Mouse (Mus musculus) stomach, embryonic 14.5 days (tissue): ENCODE measurements around the gene Rcc2. TPM values are rescaled to one million over a fixed set of nuclear protein-coding genes. Genes with fewer than 3 reads are reported as not detected.

Experiments used
- ATAC-seq: fragments of 200-750 bp; cut with Nextera tagmentation; 2 replicates; pipeline ENCODE4 v1.8.0; 2017; ENCODE audit warnings: low read depth, moderate TSS enrichment; ENCODE audit not compliant: insufficient number of reproducible peaks, insufficient read depth, low FRiP score
- H3K27ac ChIP-seq: fragments of 300-500 bp; sonication (generic); 2 replicates; pipeline ENCODE4 v1.5.1; 2014; ENCODE audit warnings: mild to moderate bottlenecking, low read length, moderate library complexity, mixed read lengths
- H3K27me3 ChIP-seq: fragments of 300-500 bp; sonication (generic); 2 replicates; pipeline ENCODE4 v1.6.1; 2014; ENCODE audit warnings: low read length, control low read depth, mixed read lengths; ENCODE audit not compliant: control insufficient read depth, insufficient read depth
- H3K36me3 ChIP-seq: fragments of 300-500 bp; sonication (generic); 2 replicates; pipeline ENCODE4 v1.6.1; 2014; ENCODE audit warnings: mild to moderate bottlenecking, control low read depth, low read length, moderate library complexity, mixed read lengths; ENCODE audit not compliant: control insufficient read depth, insufficient read depth
- H3K4me1 ChIP-seq: fragments of 300-500 bp; sonication (generic); 2 replicates; pipeline ENCODE4 v1.6.1; 2014; ENCODE audit warnings: low read length, control low read depth, mixed read lengths; ENCODE audit not compliant: control insufficient read depth, insufficient read depth
- H3K4me2 ChIP-seq: fragments of 300-500 bp; sonication (generic); replicated peaks from 2 replicates; pipeline ENCODE4 v1.6.1; 2014; ENCODE audit warnings: low read depth, low read length, control low read depth
- H3K4me3 ChIP-seq: fragments of 300-500 bp; sonication (generic); 2 replicates; pipeline ENCODE4 v1.5.1; 2014; ENCODE audit warnings: low read depth, low read length, control low read depth
- H3K9ac ChIP-seq: fragments of 300-500 bp; sonication (generic); replicated peaks from 2 replicates; pipeline ENCODE4 v1.6.1; 2014; ENCODE audit warnings: low read depth, mild to moderate bottlenecking, control low read depth, low read length, moderate library complexity, mixed read lengths
- H3K9me3 ChIP-seq: fragments of 300-500 bp; sonication (generic); 2 replicates; pipeline ENCODE4 v1.6.1; 2016; ENCODE audit warnings: low read depth, low read length, control low read depth; ENCODE audit not compliant: control insufficient read depth
- WGBS: fragments of 180-500 bp; shearing (Covaris S2); extraction: QIAGEN DNeasy Blood & Tissue Kit; methylation state at CpG from one replicate; pipeline ENCODE4 v1.1.7; 2014; 5-methylcytosine and 5-hydroxymethylcytosine counted together
- polyA plus RNA-seq: library from polyadenylated mRNA; unstranded; fragments of >200 nt; fragmentation: Nextera tagmentation; extraction: Ambion mirVana; gene quantifications from 2 replicates; pipeline ENCODE4 v1.2.1, GENCODE M21; 2014

Gene Rcc2
- polyA plus RNA-seq, 1 experiment from 2014 or later = 26.6 TPM

- under 1% methylated on average over 92 of the region's 107 CpGs for WGBS
- Histone ChIP-seq H3K9ac (peak overlapping the region; percentile 94), H3K27me3 (0 out of 2 replicates have a peak, but pooled peaks cover 3% of the 10 kb centered on the region), H3K9me3 (no peaks in the 10 kb centered on the region), H3K4me1 (peaks cover 21% of the 10 kb centered on the region), H3K36me3 (peaks cover 14% of the 10 kb centered on the region), H3K4me2 (peak overlapping the region; percentile 78), H3K27ac (peak overlapping the region; percentile 98), H3K4me3 (peak overlapping the region; percentile 81)
- 0 out of 2 replicates have a peak, but pooled peaks have one; percentile 8 for ATAC-seq
Measured at GRCm38 (mm10) chr4:140701716-140702561, 1.6 kb downstream of the Rcc2 start.

- peak overlapping the region; percentile 81 for H3K4me3 ChIP-seq
- peak overlapping the region; percentile 94 for H3K9ac ChIP-seq
- H3K36me3 ChIP-seq = peaks cover 14% of the 10 kb centered on the region
- ATAC-seq = peak; percentile 81
- peak overlapping the region; percentile 98 for H3K27ac ChIP-seq
- 2% methylated on average over 36 of the region's 68 CpGs for WGBS
- H3K27me3 ChIP-seq = 0 out of 2 replicates have a peak, but pooled peaks cover 3% of the 10 kb centered on the region
- H3K9me3 ChIP-seq = no peaks in the 10 kb centered on the region
- H3K4me1 ChIP-seq = peaks cover 29% of the 10 kb centered on the region
- H3K4me2 ChIP-seq = peak overlapping the region; percentile 78
Measured at GRCm38 (mm10) chr4:140702611-140703327, 2.4 kb downstream of the Rcc2 start.

DNA sequence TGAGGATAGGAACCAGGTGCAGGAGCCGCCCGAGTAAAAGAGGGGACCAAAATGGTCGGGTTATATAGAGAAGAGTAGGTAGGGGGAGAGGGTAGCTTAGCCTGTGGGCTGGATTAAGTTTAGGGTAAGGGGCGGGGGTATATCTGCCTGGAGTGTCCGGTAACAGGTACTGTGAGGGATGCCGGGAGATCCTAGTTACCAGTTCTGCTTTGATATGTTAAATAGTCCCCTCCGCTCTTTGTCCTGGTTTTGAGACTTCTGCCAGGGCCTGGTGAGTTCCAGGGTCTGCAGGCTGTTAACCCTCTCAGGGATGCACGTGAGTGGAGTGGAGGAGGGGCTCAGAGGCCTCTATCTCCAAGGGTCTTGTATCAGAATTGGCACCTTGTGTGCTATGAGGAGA lies 3.3 kb downstream of the Rcc2 start:
- WGBS = 9% methylated on average over 8 of the region's 8 CpGs
- peaks cover 19% of the 10 kb centered on the region for H3K36me3 ChIP-seq
- H3K9ac ChIP-seq = peak overlapping the region; percentile 94
- peak overlapping the region; percentile 78 for H3K4me2 ChIP-seq
- H3K27ac ChIP-seq = no peak overlapping the region
- peak overlapping the region; percentile 81 for H3K4me3 ChIP-seq
- ATAC-seq = no peak
- H3K4me1 ChIP-seq = peaks cover 32% of the 10 kb centered on the region
- H3K27me3 ChIP-seq = 0 out of 2 replicates have a peak, but pooled peaks cover 3% of the 10 kb centered on the region
- no peaks in the 10 kb centered on the region for H3K9me3 ChIP-seq

GRCm38 (mm10) chr4:140704166-140704565 lies 3.8 kb downstream of the Rcc2 start:
- peaks cover 31% of the 10 kb centered on the region for H3K4me1 ChIP-seq
- H3K36me3 ChIP-seq = peaks cover 25% of the 10 kb centered on the region
- 38% methylated on average over 4 of the region's 4 CpGs for WGBS
- H3K27me3 ChIP-seq = no peaks in the 10 kb centered on the region
- ATAC-seq = no peak
- no peak overlapping the region for H3K27ac ChIP-seq
- peak overlapping the region; percentile 78 for H3K4me2 ChIP-seq
- H3K9me3 ChIP-seq = no peaks in the 10 kb centered on the region
- H3K9ac ChIP-seq = peak overlapping the region; percentile 94
- 0 out of 2 replicates have a peak overlapping the region, but pooled peaks have one; percentile 81 for H3K4me3 ChIP-seq

DNA sequence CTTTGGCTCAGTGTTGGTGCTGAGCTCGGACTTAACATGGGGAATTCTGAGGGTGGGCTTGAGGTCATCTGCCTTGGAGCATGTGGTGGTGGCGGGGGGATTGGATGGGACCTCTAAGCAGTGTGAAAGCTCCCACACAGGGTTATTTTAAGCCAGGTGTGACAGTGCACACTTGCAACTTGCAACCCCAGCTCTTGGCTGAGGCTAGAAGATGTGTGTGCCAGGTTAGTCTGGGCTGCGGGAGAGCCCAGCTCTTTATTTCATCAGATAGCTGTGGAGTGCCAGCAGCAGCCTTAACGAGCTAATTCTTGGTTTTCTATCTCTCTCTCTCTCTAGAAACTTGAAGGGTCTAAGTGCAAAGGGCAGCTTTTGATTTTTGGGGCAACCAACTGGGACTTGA lies 7.3 kb downstream of the Rcc2 start:
- no peaks in the 10 kb centered on the region for H3K27me3 ChIP-seq
- ATAC-seq = no peak

GRCm38 (mm10) chr4:140708297-140708927 lies 8.1 kb downstream of the Rcc2 start:
- Histone ChIP-seq H3K4me1 (peaks cover 25% of the 10 kb centered on the region), H3K36me3 (peaks cover 64% of the 10 kb centered on the region), H3K9ac (no peak overlapping the region), H3K27ac (peak overlapping the region; percentile 41; the same call in 1 of the 2 replicates), H3K4me3 (no peak overlapping the region), H3K4me2 (0 out of 2 replicates have a peak overlapping the region, but pooled peaks have one; percentile 8), H3K9me3 (no peaks in the 10 kb centered on the region), H3K27me3 (no peaks in the 10 kb centered on the region)
- ATAC-seq = peak; percentile 65; the same call in 1 of the 2 replicates
- WGBS = 68% methylated on average over 18 of the region's 18 CpGs

More for the DNA sequence above, 7.3 kb downstream of the Rcc2 start:
- Histone ChIP-seq H3K4me2 (no peak overlapping the region), H3K4me3 (no peak overlapping the region), H3K27ac (peak overlapping the region; percentile 41; the same call in 1 of the 2 replicates), H3K9ac (no peak overlapping the region), H3K36me3 (peaks cover 56% of the 10 kb centered on the region), H3K4me1 (peaks cover 25% of the 10 kb centered on the region), H3K9me3 (no peaks in the 10 kb centered on the region)
- 76% methylated on average over 4 of the region's 4 CpGs for WGBS

DNA sequence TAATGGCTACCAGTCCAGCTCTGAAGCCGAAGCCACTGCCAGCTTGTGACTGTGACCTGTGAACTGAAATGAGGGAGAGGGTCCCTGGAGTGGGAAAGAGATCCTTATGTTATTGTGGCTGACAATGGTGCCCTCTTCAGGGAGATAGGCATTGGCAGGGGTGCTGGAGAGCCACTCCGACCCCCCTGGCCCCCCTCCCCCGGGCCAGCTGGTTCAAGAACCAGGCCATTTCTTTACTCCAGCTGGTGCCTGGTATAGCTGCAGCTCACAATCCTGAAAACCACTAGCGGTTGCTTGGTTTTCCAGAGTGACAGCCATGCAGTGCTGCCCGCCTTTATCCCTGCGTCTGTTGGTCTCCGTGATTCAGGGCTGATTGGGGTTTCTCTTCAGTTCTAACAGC lies 8.8 kb downstream of the Rcc2 start:
- no peaks in the 10 kb centered on the region for H3K27me3 ChIP-seq
- no peak overlapping the region for H3K4me2 ChIP-seq
- H3K9ac ChIP-seq = no peak overlapping the region
- no peaks in the 10 kb centered on the region for H3K9me3 ChIP-seq
- H3K27ac ChIP-seq = no peak overlapping the region
- WGBS = 84% methylated on average over 7 of the region's 7 CpGs
- H3K4me3 ChIP-seq = no peak overlapping the region
- ATAC-seq = no peak
- peaks cover 19% of the 10 kb centered on the region for H3K4me1 ChIP-seq
- peaks cover 67% of the 10 kb centered on the region for H3K36me3 ChIP-seq

DNA sequence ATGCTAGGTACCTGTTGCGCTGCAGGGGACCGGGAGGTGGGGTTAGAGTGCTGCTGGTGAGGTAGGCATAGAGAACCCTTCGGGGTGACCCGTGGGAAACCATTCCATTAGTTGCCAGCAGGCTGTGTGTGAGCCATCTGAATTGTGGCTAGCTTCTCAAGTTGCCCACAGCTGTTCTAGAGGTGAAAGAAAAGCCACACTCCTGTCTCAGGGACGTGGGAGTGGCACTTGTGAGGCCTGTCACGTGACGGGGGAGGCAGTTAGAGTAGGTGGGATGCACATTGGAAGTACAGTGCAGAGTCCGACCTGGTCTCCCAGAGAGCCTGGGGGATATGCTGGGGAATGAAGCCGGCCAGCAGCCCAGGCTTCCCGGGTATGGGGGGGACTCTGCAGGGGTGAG lies 9.3 kb downstream of the Rcc2 start:
- Histone ChIP-seq H3K4me3 (no peak overlapping the region), H3K4me2 (no peak overlapping the region), H3K36me3 (peaks cover 72% of the 10 kb centered on the region), H3K27me3 (no peaks in the 10 kb centered on the region), H3K27ac (no peak overlapping the region), H3K9ac (no peak overlapping the region), H3K9me3 (no peaks in the 10 kb centered on the region), H3K4me1 (peaks cover 19% of the 10 kb centered on the region)
- no peak for ATAC-seq
- 86% methylated on average over 10 of the region's 10 CpGs for WGBS
